Mouse (Mus musculus) urinary bladder, postnatal 0 days (tissue): ENCODE data around the gene Olfr194. TPM values are rescaled to one million over a fixed set of nuclear protein-coding genes. Genes with fewer than 3 reads are reported as not detected.

Experiments used
- polyA plus RNA-seq: library from polyadenylated mRNA; unstranded; fragments of >200 nt; fragmentation: Nextera tagmentation; extraction: Ambion mirVana; gene quantifications from 2 replicates; pipeline ENCODE4 v1.2.1, GENCODE M21; 2015

Olfr194 gene
- not detected in 2 replicates for polyA plus RNA-seq

GRCm38 (mm10) chr16:59120969-59121368, at the start of gene Olfr194:
TSS of gene Olfr194 (minus strand) at chr16:59121069.

GRCm38 (mm10) chr16:59170354-59170753, 49.5 kb upstream of the Olfr194 start, which contains the start of gene Olfr196:
TSS of gene Olfr196 (minus strand) at chr16:59170454.

GRCm38 (mm10) chr16:59146746-59147145, 25.9 kb upstream of the Olfr194 start, which contains the start of gene Olfr195:
TSS of gene Olfr195 (plus strand) at chr16:59147046.

GRCm38 (mm10) chr16:59111781-59112180, 9.1 kb downstream of the Olfr194 start, which contains the start of gene Olfr193:
TSS of gene Olfr193 (minus strand) at chr16:59111881.

GRCm38 (mm10) chr16:59089722-59090121, 31.1 kb downstream of the Olfr194 start, which contains the start of gene Olfr191:
TSS of gene Olfr191 (minus strand) at chr16:59089822.

GRCm38 (mm10) chr16:59077905-59078304, 43.0 kb downstream of the Olfr194 start, which contains the start of gene Olfr190:
TSS of gene Olfr190 (minus strand) at chr16:59078005.

Other genes starting within 250 kb of the Olfr194 start
- gene Olfr177, start 246.3 kb downstream of the Olfr194 start, polyA plus RNA-seq = not detected in 2 replicates
- not detected in 2 replicates for gene Olfr178, start 229.0 kb downstream of the Olfr194 start, polyA plus RNA-seq
- not detected in 2 replicates for gene Olfr181, start 192.3 kb downstream of the Olfr194 start, polyA plus RNA-seq
- gene Olfr180, start 191.7 kb downstream of the Olfr194 start, polyA plus RNA-seq = not detected in 2 replicates
- gene Olfr183, start 125.7 kb downstream of the Olfr194 start, polyA plus RNA-seq = not detected in 2 replicates
- not detected in 2 replicates for gene Olfr186, start 90.8 kb downstream of the Olfr194 start, polyA plus RNA-seq
- not detected in 2 replicates for gene Olfr187, start 81.3 kb downstream of the Olfr194 start, polyA plus RNA-seq
- not detected in 2 replicates for gene Olfr190, start 43.1 kb downstream of the Olfr194 start, polyA plus RNA-seq
- gene Olfr191, start 31.2 kb downstream of the Olfr194 start, polyA plus RNA-seq = not detected in 2 replicates
- gene Olfr193, start 9.2 kb downstream of the Olfr194 start, polyA plus RNA-seq = not detected in 2 replicates
- not detected in 2 replicates for gene Olfr195, start 26.0 kb upstream of the Olfr194 start, polyA plus RNA-seq
- not detected in 2 replicates for gene Olfr196, start 49.4 kb upstream of the Olfr194 start, polyA plus RNA-seq
- not detected in 2 replicates for gene Olfr198, start 82.5 kb upstream of the Olfr194 start, polyA plus RNA-seq
- gene Olfr199, start 98.7 kb upstream of the Olfr194 start, polyA plus RNA-seq = not detected in 2 replicates
- gene Olfr201, start 151.6 kb upstream of the Olfr194 start, polyA plus RNA-seq = not detected in 2 replicates
- gene Olfr202, start 165.7 kb upstream of the Olfr194 start, polyA plus RNA-seq = not detected in 2 replicates
- gene Olfr203, start 177.8 kb upstream of the Olfr194 start, polyA plus RNA-seq = not detected in 2 replicates
- not detected in 2 replicates for gene Olfr204, start 197.2 kb upstream of the Olfr194 start, polyA plus RNA-seq
- not detected in 2 replicates for gene Olfr205, start 210.1 kb upstream of the Olfr194 start, polyA plus RNA-seq
- gene Olfr206, start 228.2 kb upstream of the Olfr194 start, polyA plus RNA-seq = not detected in 2 replicates
- not detected in 2 replicates for gene Olfr209, start 242.9 kb upstream of the Olfr194 start, polyA plus RNA-seq